Comparison of ENCODE assay signal across 7 mouse cellular contexts in the genomic region with DNA sequence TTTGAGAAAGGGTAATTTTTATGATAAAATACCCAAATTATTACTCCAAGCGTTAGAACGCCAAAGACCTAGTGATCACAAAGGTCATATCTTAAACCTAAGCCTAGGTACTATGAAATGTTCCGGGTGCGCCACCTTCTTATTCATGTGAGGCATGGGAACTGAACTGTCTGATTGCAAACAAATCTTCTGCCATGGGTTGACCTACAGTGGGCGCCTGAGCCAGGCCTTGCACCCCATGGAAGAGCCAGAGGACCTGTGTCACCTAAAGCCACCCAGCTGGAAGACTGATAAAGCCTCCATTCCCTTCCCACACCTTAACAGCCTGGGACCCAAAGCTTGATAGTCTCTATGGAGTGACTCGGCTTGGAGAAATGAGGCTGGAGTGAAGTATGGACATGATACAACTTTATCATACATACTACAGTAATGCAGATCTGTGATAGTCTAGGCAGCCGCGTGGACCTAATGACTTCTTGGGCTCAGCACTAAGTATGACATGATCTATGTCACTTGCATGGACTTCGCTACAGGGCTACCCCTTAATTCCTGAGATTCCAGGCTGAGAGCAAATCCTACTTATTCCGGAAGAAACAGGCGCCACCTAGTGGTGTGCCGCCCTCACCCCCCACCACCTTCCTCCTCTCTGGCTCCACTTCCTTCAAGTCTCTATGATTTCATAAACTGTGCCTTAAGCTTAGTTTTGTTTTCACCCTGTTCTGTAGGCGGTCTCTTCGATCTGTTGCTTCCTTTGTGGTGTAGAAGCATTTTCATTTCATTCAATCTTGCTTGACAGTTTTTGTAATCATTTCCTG. TPM values are rescaled to one million over a fixed set of nuclear protein-coding genes. Genes with fewer than 3 reads are reported as not detected.
DNase-seq lines count a peak whose midpoint lies in the region; ATAC-seq and TF ChIP-seq lines count a peak whose summit lies in the region.

No protein-coding gene starts in this region.

- H3K4me3 ChIP-seq in gastrocnemius, adult 2 months, result peak overlapping the region; percentile 99

- intact Hi-C loops in gastrocnemius, adult 2 months (cut with DNase I), result loop anchor here (2.0 to 5.0 kb wide), 5 partner anchors 36 to 184 kb away; no protein-coding TSS in a partner anchor
- intact Hi-C loops in left cerebral cortex, postnatal 14 days (cut with DNase I), result loop anchor here (2.0 to 5.0 kb wide), 3 partner anchors 36 to 184 kb away; no protein-coding TSS in a partner anchor

- DNase-seq in adipocyte (ENCODE audit: low spot score), result peak; percentile 87
- DNase-seq in cerebellum, postnatal 36 days, result peak; percentile 60 to 64
- peak; percentile 71 for DNase-seq in gastrocnemius, adult 2 months
- DNase-seq in induced T-regulatory cell, adult 2 months (ENCODE audit: low read depth), result peak; percentile 87
- peak; percentile 70 to 77 for DNase-seq in left cerebral cortex, postnatal 14 days (ENCODE audit: low spot score in 2 of 2)
- peak; percentile 52 for DNase-seq in skeletal muscle tissue, adult 2 months (ENCODE audit: low read depth, low spot score)

- peak overlapping the region; percentile 4 for H3K27ac ChIP-seq in gastrocnemius, adult 2 months

- ATAC-seq in megakaryocyte progenitor cell, adult 5-6 weeks (replicated peaks; ENCODE audit: poor library complexity), result peak; percentile 40

- peak; percentile 90 for TF ChIP-seq CTCF in gastrocnemius, adult 2 months (IDR thresholded peaks at IDR 0.05)

RNA-seq across cellular contexts. Expression of a gene that starts 1.0 kb away (rescaled TPM):
- 1 to 10 TPM; 3.0 to 4.4 TPM for total RNA-seq in gastrocnemius, adult 2 months (2021)
- 10 to 100 TPM; 20.7 to 25.4 TPM for total RNA-seq in left cerebral cortex, postnatal 14 days (2021)
- 12.1 and 14.3 TPM in 2 replicates for total RNA-seq in megakaryocyte progenitor cell, adult 5-6 weeks (2015)
- 9.3 and 11.3 TPM in 2 replicates for total RNA-seq in megakaryocyte progenitor cell, adult 5-6 weeks (2017)

Comparison
In these comparisons a context has a peak if more than half of its experiments do, and no peak if none do; other contexts are left out.
1. Peak in every context shown above with its lines: DNase-seq, ATAC-seq, H3K4me3 ChIP-seq and H3K27ac ChIP-seq.